Mouse (Mus musculus): ENCODE data around the gene Lyzl6. TPM values are rescaled to one million over a fixed set of nuclear protein-coding genes. Genes with fewer than 3 reads are reported as not detected.
A peak's percentile ranks its signal among the peaks of the same experiment; 100 is the strongest.

Gene Lyzl6
- polyA plus RNA-seq, 1 experiment from 2014 or later, result not detected

DNA sequence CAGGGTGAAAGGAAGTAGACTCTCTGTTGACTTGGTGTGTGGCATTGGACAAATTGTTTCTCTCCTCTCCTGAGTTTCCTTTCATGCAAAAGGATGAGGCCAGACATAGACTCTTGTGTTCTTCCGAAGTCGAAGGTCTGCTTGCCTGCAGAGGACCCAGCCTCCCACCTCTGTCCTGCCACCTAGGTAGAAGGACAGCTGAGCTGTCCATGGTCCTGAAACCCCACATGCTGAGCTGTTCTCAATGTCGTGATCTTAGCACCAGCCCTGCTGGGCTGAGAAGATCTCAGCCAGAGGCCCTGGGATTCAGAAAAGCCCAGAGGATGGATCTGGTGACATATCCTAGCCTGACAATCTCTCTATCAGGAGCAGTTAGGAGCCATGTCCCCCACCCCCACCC, 17.8 kb upstream of the Lyzl6 start:
- H3K27ac ChIP-seq, result no peak overlapping the region
- peak; percentile 83 for DNase-seq (ENCODE audit: low spot score)
- no peaks in the 10 kb centered on the region for H3K9me3 ChIP-seq (replicated peaks)
- peaks cover 54% of the 10 kb centered on the region for H3K27me3 ChIP-seq (ENCODE audit: low read depth, poor library complexity, severe bottlenecking)
- H3K4me3 ChIP-seq, result no peak overlapping the region
- H3K4me1 ChIP-seq, result no peaks in the 10 kb centered on the region
- no peaks in the 10 kb centered on the region for H3K36me3 ChIP-seq
- 14% methylated on average over 3 of the region's 3 CpGs for WGBS

DNA sequence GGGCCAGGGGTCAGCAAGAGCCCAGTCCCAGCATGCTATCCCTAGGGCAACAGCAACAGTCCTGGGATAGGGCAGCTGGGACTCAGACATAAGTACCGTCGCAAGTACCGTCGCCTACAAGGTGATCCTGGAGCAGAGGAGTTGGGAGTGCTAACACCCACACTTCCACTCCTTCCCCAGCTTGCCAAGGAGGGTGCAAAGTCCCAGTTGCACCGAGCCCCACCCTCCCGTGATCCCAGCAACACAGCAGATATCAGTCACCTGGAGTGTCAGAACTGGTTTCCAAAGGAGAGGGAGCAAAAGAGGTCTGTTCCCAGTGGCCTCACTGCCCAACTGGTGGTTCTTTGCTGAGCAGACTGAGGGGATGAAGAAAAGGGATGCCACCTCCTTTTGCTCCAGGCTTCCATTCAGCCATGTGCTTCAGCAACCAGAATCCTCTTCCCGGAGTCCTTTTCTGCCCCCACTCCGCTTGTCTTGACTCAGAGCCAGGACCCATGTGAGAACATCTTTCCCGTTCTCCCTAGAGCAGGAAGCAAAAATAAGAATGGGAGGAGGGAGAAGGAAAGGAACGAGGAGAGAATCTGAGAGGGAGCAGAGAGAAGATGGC, 14.8 kb upstream of the Lyzl6 start:
- Histone ChIP-seq H3K9me3 (replicated peaks) (no peaks in the 10 kb centered on the region), H3K36me3 (no peaks in the 10 kb centered on the region), H3K27me3 (ENCODE audit: low read depth, poor library complexity, severe bottlenecking) (peaks cover 85% of the 10 kb centered on the region), H3K4me3 (no peak overlapping the region), H3K4me1 (peaks cover 18% of the 10 kb centered on the region), H3K27ac (no peak overlapping the region)
- DNase-seq (ENCODE audit: low spot score), result no peak
- WGBS, result 77% methylated on average over 10 of the region's 10 CpGs

DNA sequence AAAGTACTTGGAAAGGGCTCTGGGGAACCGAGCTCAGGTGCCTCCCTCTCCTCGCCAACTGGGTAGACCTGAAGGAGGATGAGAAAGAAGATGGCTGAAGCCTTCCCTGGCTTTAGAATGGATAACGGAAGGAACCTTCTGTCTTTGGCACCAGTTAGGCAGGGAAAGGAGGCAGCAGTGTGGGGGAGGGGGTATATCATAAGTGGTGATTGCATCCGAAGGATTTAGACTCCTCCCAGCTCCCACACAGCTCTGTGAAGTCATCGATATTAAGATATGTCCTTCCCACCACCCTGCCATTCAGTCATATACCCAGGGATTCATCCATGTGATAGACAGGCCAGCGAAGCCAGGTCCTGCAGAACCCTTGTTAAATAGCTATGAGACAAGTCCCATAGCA, 12.7 kb upstream of the Lyzl6 start:
- no peak for DNase-seq (ENCODE audit: low spot score)
- Histone ChIP-seq H3K4me1 (peaks cover 35% of the 10 kb centered on the region), H3K9me3 (replicated peaks) (no peaks in the 10 kb centered on the region), H3K27ac (no peak overlapping the region), H3K27me3 (ENCODE audit: low read depth, poor library complexity, severe bottlenecking) (peaks cover 98% of the 10 kb centered on the region), H3K36me3 (no peaks in the 10 kb centered on the region), H3K4me3 (no peak overlapping the region)
- WGBS, result 79% methylated on average over 6 of the region's 6 CpGs

DNA sequence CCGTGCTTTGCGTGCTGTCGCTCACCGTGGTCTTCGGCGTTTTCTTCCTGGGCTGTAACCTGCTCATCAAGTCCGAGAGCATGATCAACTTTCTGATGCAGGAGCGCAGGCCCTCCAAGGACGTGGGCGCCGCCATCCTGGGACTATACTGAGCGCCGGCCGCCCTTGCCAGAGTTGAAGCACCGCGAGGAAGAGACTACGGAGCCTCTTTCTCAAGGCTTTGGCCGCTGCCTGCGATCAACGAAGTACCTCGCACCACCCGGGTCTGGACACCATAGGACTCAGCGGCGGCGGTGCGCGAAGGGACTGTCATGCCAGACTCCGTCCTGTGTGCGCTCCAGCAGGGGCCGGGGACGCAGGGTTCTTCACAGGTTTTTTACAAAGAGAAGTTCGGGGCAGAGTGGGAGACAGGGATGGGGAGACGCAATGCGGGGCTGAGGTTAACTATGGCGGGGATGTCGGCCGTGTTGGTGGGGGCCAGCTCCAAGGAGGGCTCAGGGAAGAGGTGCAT, 11.3 kb upstream of the Lyzl6 start:
- peak overlapping the region; percentile 51 for H3K4me3 ChIP-seq
- H3K9me3 ChIP-seq (replicated peaks), result no peaks in the 10 kb centered on the region
- peaks cover 86% of the 10 kb centered on the region for H3K27me3 ChIP-seq (ENCODE audit: low read depth, poor library complexity, severe bottlenecking)
- WGBS, result 1% methylated on average over 37 of the region's 37 CpGs
- H3K27ac ChIP-seq, result no peak overlapping the region
- no peaks in the 10 kb centered on the region for H3K36me3 ChIP-seq
- peak; percentile 45 for DNase-seq (ENCODE audit: low spot score)
- H3K4me1 ChIP-seq, result peaks cover 47% of the 10 kb centered on the region

DNA sequence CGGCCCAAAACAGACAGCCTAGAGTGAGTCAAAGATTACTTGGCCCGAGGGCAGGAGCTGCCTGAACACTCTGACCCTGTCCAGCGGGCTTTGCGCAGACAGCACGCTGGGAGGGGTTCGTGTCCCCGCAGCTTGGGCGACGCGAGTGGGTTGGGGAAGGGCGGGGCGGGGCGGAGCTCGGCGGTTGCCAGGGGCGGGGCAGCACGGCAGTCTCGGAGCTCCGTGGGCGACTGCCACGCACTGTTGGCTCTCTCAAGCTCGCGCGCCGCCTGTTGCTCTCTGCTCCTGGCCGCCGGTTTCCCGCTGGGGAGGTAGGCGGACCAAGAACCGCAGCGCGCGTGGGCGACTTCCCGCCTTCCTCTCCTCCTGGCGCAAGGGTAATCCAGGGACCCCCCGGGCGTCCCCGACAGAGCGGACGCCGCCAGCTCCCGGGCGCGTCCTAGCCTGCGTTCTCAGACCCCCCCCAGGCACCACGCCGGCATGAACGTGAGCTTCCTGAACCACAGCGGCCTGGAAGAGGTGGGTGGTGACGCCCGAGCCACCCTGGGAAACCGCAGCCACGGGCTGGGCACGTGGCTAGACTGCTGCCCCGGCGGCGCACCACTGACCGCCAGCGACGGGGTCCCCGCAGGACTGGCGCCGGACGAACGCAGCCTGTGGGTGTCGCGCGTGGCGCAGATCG, 10.8 kb upstream of the Lyzl6 start, which contains the start of gene Rprml:
Gene Rprml (plus strand): TSS at position 270 of the 682 bp plus-strand sequence.
- Histone ChIP-seq H3K27me3 (ENCODE audit: low read depth, poor library complexity, severe bottlenecking) (peaks cover 80% of the 10 kb centered on the region), H3K27ac (no peak within 1 kb of the TSS), H3K36me3 (no peaks in the 10 kb centered on the region), H3K4me1 (peaks cover 47% of the 10 kb centered on the region), H3K4me3 (peak within 1 kb of the TSS; percentile 51), H3K9me3 (replicated peaks) (no peaks in the 10 kb centered on the region)
- WGBS, result 2% methylated on average over 71 of the region's 71 CpGs
- DNase-seq (ENCODE audit: low spot score), result peak; percentile 45

DNA sequence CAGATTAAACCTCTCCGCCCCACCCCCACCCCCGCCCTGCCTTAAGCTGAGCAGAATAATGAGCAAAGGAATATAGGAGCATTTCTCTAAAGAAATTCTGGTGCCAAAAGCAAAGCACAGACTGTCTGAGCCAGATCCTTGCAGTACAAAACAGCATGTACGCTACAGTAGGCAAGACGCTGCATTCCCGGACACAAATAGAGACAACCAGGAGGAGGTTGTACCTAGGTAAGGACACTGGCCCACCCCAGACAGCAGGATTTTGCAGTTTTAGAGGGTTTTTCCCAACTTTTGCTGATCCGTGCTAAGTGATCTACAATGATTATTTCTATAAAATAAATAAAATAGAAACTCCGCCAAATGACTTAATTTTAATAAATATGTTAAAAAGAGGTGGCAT, 10.0 kb upstream of the Lyzl6 start:
- H3K9me3 ChIP-seq (replicated peaks), result no peaks in the 10 kb centered on the region
- H3K4me1 ChIP-seq, result peaks cover 47% of the 10 kb centered on the region
- WGBS, result 30% methylated on average over 7 of the region's 7 CpGs
- DNase-seq (ENCODE audit: low spot score), result no peak
- no peaks in the 10 kb centered on the region for H3K36me3 ChIP-seq
- H3K27ac ChIP-seq, result no peak overlapping the region
- peaks cover 73% of the 10 kb centered on the region for H3K27me3 ChIP-seq (ENCODE audit: low read depth, poor library complexity, severe bottlenecking)
- H3K4me3 ChIP-seq, result peak overlapping the region; percentile 51; the same call in 1 of the 2 replicates

DNA sequence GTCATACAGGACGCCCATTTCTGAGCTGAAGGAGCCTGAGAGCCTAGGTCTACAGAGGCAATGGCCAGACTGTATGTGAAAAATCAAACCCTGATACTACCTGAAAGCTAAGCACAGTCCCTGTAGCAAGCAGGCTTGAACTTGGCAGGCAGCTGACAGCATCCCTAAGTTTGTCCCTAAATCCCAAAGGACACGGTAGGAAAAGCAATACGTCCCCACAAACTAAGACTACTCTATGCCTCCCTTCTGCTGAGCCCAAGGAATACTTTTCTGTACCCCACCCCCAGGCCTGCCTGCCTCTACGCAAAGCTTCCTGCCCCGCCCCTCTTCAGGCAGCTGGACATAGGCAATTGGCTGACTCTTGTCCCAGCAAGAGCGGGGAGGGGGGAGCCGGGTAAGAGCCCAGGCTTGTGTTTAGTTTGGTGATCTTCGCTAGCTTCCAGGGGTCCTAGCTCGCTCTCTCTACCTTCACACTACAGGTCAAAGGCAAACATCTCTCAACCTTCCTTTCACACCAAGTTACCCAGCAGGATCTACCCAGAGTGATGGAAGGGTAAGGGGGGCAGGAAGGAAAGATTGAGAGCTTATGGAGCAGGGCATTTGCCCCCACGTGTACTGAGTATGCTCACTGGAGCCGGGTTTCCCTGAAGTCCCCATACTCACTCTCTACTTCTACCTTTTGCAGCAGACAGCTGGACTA, 9.4 kb upstream of the Lyzl6 start:
- peaks cover 67% of the 10 kb centered on the region for H3K27me3 ChIP-seq (ENCODE audit: low read depth, poor library complexity, severe bottlenecking)
- no peaks in the 10 kb centered on the region for H3K9me3 ChIP-seq (replicated peaks)
- H3K4me3 ChIP-seq, result peak overlapping the region; percentile 19; the same call in 1 of the 2 replicates
- peaks cover 51% of the 10 kb centered on the region for H3K4me1 ChIP-seq
- H3K27ac ChIP-seq, result no peak overlapping the region
- no peaks in the 10 kb centered on the region for H3K36me3 ChIP-seq
- WGBS, result 7% methylated on average over 11 of the region's 11 CpGs
- DNase-seq (ENCODE audit: low spot score), result peak; percentile 53

DNA sequence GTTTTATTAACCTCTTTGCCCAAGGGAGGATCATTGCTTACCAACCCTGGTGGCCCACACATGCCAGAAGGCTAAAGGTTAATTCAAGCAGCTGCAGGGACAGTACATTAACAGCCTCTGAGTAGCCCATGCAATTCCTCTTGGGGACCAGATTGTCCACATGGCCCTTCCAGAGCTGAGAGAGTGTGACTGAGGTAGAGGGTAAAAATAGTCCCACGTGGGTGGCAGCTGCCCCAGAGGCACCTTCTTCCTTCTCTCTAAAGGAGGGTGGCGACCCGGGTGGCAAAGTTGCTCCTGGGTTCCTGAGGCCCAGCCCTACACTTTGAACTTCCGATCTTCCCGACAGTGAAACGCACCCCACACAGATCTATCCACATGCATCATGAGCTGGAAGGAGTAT, 7.6 kb upstream of the Lyzl6 start:
- H3K27me3 ChIP-seq (ENCODE audit: low read depth, poor library complexity, severe bottlenecking), result peaks cover 57% of the 10 kb centered on the region
- peaks cover 51% of the 10 kb centered on the region for H3K4me1 ChIP-seq
- peak; percentile 30 for DNase-seq (ENCODE audit: low spot score)
- 74% methylated on average over 6 of the region's 6 CpGs for WGBS
- H3K4me3 ChIP-seq, result no peak overlapping the region
- H3K36me3 ChIP-seq, result no peaks in the 10 kb centered on the region
- H3K9me3 ChIP-seq (replicated peaks), result no peaks in the 10 kb centered on the region
- 0 out of 2 replicates have a peak overlapping the region, but pooled peaks have one; percentile 12 for H3K27ac ChIP-seq

DNA sequence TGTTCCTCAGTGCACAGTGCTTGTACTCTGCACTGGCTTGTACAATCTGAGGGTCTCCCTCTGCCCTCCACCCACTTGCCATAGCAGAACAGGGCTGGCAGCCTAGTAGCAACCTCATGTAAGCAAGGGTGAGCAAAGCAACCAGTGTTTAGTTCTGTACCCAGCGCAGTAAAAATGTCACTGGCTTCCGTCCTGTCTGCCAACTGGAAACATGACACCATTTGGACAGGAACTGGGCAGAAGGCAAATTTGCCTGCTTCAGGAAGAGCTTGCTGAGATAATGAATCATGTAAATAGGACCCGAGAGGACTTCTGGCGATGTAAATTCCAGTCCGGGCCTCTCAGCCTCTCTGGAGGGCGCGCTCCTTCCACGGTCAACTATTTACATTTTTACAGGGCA, 7.0 kb upstream of the Lyzl6 start:
- WGBS, result 50% methylated on average over 8 of the region's 8 CpGs
- Histone ChIP-seq H3K4me3 (no peak overlapping the region), H3K27ac (no peak overlapping the region), H3K9me3 (replicated peaks) (no peaks in the 10 kb centered on the region), H3K27me3 (ENCODE audit: low read depth, poor library complexity, severe bottlenecking) (peaks cover 57% of the 10 kb centered on the region), H3K4me1 (peaks cover 51% of the 10 kb centered on the region), H3K36me3 (no peaks in the 10 kb centered on the region)
- DNase-seq (ENCODE audit: low spot score), result no peak

DNA sequence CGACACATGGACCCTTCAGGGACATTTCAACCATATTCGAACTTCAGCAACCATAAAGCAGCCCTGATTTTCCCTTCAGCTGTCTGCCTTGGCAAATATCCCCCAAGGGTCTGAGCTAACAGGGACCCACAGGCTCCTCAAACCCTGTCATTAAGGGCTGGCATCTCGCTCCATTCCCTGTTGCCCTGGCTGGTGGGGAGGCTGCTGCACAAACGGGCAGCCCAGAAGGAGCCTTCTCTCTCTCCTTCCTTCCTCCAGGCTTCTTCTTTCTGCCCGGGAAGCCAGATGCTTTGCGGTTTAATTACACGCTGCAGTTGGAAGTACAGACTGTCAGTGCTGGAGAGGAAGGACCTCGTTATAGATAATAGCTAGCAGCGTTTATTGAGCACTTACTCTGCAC, 4.5 kb upstream of the Lyzl6 start:
- DNase-seq (ENCODE audit: low spot score), result peak; percentile 26
- H3K27ac ChIP-seq, result no peak overlapping the region
- no peaks in the 10 kb centered on the region for H3K9me3 ChIP-seq (replicated peaks)
- no peak overlapping the region for H3K4me3 ChIP-seq
- 66% methylated on average over 9 of the region's 9 CpGs for WGBS
- H3K36me3 ChIP-seq, result no peaks in the 10 kb centered on the region
- peaks cover 33% of the 10 kb centered on the region for H3K4me1 ChIP-seq
- peaks cover 52% of the 10 kb centered on the region for H3K27me3 ChIP-seq (ENCODE audit: low read depth, poor library complexity, severe bottlenecking)

DNA sequence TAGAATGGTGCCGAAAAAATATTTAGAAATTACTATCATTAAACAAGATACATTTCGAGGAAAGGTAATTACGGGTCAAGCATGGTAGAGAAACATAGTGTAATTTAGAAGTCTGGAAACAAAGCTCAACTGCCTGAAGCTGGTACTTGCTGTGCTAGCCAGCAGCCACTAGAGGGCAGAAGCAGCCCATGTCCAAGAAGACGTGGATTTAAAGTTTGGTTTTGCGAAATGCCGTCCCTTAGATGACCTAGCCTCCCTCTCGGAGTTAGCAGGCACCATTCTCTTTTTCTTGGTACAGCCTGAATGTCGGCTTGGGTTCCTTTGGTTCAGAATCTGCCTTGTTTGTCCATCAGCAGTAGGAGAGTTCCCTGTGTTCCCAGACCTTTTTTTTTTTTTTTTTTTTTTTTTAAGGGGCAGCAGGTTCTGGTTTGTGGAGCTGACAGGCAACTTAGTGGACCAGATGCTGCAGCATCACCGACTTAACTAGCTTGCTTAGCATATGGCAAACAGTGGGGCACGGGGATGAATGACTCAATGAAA, 787 bp upstream of the Lyzl6 start:
- peak; percentile 80 for DNase-seq (ENCODE audit: low spot score)
- H3K9me3 ChIP-seq (replicated peaks), result no peaks in the 10 kb centered on the region
- WGBS, result 4% methylated on average over 10 of the region's 10 CpGs
- H3K27me3 ChIP-seq (ENCODE audit: low read depth, poor library complexity, severe bottlenecking), result peaks cover 36% of the 10 kb centered on the region
- no peaks in the 10 kb centered on the region for H3K36me3 ChIP-seq
- no peak overlapping the region for H3K27ac ChIP-seq
- peaks cover 6% of the 10 kb centered on the region; the same call in 1 of the 2 replicates for H3K4me1 ChIP-seq
- H3K4me3 ChIP-seq, result no peak overlapping the region

DNA sequence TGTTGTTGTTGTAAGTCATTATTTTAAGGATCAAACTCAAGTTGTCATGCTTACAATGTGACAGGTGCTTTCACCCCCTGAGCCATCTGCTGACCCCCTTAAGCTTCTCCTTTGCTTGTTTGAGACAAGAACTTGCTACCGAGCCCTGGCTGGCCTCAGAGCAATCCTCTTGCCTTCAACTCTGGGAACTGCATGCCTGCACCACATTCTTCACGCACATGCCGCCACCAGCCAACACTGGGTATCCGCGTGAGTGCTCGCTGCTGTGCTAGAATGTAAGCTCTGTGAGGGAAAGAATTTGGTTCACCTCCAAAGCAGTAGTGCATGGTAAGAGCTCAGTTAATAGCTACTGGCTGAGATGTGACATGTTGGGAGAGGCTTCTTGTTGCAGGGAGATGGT, 2.4 kb downstream of the Lyzl6 start:
- Histone ChIP-seq H3K27me3 (ENCODE audit: low read depth, poor library complexity, severe bottlenecking) (peaks cover 27% of the 10 kb centered on the region), H3K4me3 (no peak overlapping the region), H3K9me3 (replicated peaks) (no peaks in the 10 kb centered on the region), H3K36me3 (no peaks in the 10 kb centered on the region), H3K27ac (no peak overlapping the region), H3K4me1 (0 out of 2 replicates have a peak, but pooled peaks cover 3% of the 10 kb centered on the region)
- DNase-seq (ENCODE audit: low spot score), result no peak
- 80% methylated on average over 6 of the region's 6 CpGs for WGBS

DNA sequence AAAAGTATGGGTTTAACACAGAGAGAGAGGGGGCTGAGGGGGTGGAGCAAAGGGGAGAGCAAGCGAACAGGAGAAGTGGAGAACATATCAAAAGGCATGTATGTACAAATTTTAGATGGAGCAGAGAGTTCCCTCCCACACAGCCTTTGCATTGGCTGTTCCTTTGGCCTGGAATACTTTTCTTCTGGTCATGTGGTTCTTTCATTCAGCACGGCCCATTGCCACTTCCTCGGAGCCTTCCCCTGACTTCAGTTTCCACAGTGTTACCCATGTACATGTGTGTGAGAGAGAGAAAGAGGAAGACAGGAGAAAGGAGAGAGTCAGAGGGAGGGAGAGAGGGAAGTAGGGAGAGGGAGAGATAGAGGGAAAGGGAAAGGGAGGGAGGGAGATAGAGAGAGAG, 3.2 kb downstream of the Lyzl6 start:
- DNase-seq (ENCODE audit: low spot score), result no peak
- WGBS, result 77% methylated on average over 3 of the region's 3 CpGs
- Histone ChIP-seq H3K36me3 (no peaks in the 10 kb centered on the region), H3K27ac (no peak overlapping the region), H3K27me3 (ENCODE audit: low read depth, poor library complexity, severe bottlenecking) (peaks cover 20% of the 10 kb centered on the region), H3K4me3 (no peak overlapping the region), H3K4me1 (0 out of 2 replicates have a peak, but pooled peaks cover 3% of the 10 kb centered on the region), H3K9me3 (replicated peaks) (no peaks in the 10 kb centered on the region)

Data from limb, embryonic 10.5 days (tissue).